Mouse (Mus musculus): ENCODE data around the gene Cpz. TPM values are rescaled to one million over a fixed set of nuclear protein-coding genes. Genes with fewer than 3 reads are reported as not detected.

Cpz gene
- total and polyA plus RNA-seq, 3 experiments: 6.8 to 19.8 (median 9.7) TPM

DNA sequence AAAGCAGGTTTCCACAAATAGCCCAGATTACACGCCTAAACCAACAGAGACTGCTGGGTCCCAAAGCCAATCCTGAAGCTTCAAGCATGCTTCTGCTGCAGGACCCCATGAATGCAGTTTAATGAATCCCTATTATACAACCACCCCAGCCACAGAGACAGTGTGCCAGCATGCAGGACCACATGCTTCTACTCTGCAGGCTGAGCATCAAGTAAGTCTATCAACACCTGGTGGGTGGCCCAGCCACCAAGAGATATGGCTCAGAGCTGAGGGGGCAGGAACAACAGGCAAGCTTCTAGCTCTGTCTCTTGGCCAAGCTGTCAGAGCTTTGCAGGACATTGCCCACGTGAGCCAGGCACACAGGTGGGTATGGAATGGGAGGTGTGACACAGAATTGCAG lies 37.1 kb upstream of the Cpz start:
- Histone ChIP-seq H3K36me3 (replicated peaks) (peaks cover 96% of the 10 kb centered on the region), H3K9me3 (replicated peaks) (no peaks in the 10 kb centered on the region), H3K4me3 (ENCODE audit: low read depth, low read length) (no peak overlapping the region), H3K4me1 (ENCODE audit: insufficient read depth, low read depth, low read length) (peaks cover 66% of the 10 kb centered on the region), H3K27me3 (ENCODE audit: insufficient read depth, low read length) (no peaks in the 10 kb centered on the region)
- TF ChIP-seq GATA1 (IDR thresholded peaks at IDR 0.05; ENCODE audit: borderline replicate concordance, low read length): no peak
- TF ChIP-seq CTCF (IDR thresholded peaks at IDR 0.05; ENCODE audit: low read depth, low read length): no peak
- ATAC-seq (ENCODE audit: extremely low read depth, insufficient number of reproducible peaks, low FRiP score, poor library complexity, severe bottlenecking) (no peak), DNase-seq (ENCODE audit: low spot score) (no peak)

DNA sequence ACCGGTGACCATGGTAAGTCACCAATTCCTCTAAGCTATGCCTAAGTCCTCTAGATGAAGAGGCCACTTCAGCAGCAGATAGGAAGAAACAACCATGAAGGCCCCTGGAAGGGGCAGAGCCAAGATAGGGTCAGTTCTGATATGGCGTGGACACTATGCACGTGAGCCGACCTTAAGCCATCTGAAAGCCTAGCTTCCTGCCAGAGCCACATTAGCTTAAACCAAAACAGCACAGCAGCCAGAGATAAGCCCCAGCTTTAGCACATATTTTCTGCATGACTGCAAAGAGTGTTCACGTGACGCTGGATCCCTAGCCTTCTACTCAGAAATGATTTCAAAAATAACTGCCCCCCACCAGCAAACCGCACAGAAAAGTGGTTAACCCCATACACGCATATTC lies 33.9 kb upstream of the Cpz start:
- TF ChIP-seq GATA2 (IDR thresholded peaks at IDR 0.05; ENCODE audit: borderline replicate concordance, low read depth, low read length) (no peak), TAL1 (conservative IDR thresholded peaks at IDR 0.05; ENCODE audit: low read depth, low read length) (peak; percentile 62)
- peak; percentile 77 for DNase-seq (ENCODE audit: low spot score)
- H3K27me3 ChIP-seq (ENCODE audit: insufficient read depth, low read length): no peaks in the 10 kb centered on the region
- peaks cover 94% of the 10 kb centered on the region for H3K4me1 ChIP-seq (ENCODE audit: insufficient read depth, low read depth, low read length)
- no peaks in the 10 kb centered on the region for H3K9me3 ChIP-seq (replicated peaks)
- peaks cover 95% of the 10 kb centered on the region for H3K36me3 ChIP-seq (replicated peaks)
- peak overlapping the region; percentile 7; the same call in 1 of the 2 replicates for H3K4me3 ChIP-seq (ENCODE audit: low read depth, low read length)
- ATAC-seq (ENCODE audit: extremely low read depth, insufficient number of reproducible peaks, low FRiP score, poor library complexity, severe bottlenecking): peak; percentile 72

DNA sequence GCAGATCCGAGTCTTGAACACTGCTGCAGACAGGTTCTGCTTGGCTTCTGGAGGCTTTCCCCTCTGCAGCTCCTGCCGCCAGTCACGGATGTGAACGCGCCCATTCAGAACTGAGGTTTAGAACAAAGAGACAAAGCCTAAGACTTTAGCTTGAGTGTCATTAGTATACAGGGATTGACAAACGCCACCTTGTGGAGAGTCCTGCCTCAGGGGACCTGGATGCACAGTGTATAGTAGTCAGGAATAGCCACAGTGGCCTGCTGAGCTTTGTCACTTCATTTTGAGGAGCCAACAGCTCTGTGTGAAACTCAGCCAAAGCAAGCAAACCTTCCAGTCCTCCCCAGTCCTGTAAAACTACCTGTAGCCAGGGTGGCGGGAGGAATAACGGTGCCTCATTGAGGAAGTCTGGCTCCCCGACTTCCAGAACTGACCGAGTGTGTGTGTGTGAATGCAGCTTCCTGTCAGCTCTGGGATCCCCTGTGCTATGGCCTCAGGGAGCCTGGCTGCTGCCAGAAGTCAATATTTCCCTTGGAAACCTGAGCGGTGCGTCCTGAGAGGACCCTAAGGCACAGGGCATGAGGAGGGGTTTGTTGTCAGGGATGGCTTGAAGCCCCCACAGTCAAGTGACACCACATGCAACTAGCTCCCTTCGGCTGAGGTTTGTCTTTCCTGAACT lies 32.6 kb upstream of the Cpz start:
- no peak for ATAC-seq (ENCODE audit: extremely low read depth, insufficient number of reproducible peaks, low FRiP score, poor library complexity, severe bottlenecking)
- H3K4me1 ChIP-seq (ENCODE audit: insufficient read depth, low read depth, low read length): peaks cover 98% of the 10 kb centered on the region
- H3K9me3 ChIP-seq (replicated peaks): no peaks in the 10 kb centered on the region
- peak overlapping the region; percentile 5; the same call in 1 of the 2 replicates for H3K4me3 ChIP-seq (ENCODE audit: low read depth, low read length)
- TF ChIP-seq GATA1 (IDR thresholded peaks at IDR 0.05; ENCODE audit: borderline replicate concordance, low read length) (no peak), GATA2 (IDR thresholded peaks at IDR 0.05; ENCODE audit: borderline replicate concordance, low read depth, low read length) (no peak), CTCF (IDR thresholded peaks at IDR 0.05; ENCODE audit: low read depth, low read length) (no peak), POLR2AphosphoS5 (IDR thresholded peaks at IDR 0.05; ENCODE audit: insufficient replicate concordance, low read depth, low read length) (no peak), TAL1 (conservative IDR thresholded peaks at IDR 0.05; ENCODE audit: low read depth, low read length) (no peak)
- peaks cover 95% of the 10 kb centered on the region for H3K36me3 ChIP-seq (replicated peaks)
- no peaks in the 10 kb centered on the region for H3K27me3 ChIP-seq (ENCODE audit: insufficient read depth, low read length)
- no peak for DNase-seq (ENCODE audit: low spot score)

DNA sequence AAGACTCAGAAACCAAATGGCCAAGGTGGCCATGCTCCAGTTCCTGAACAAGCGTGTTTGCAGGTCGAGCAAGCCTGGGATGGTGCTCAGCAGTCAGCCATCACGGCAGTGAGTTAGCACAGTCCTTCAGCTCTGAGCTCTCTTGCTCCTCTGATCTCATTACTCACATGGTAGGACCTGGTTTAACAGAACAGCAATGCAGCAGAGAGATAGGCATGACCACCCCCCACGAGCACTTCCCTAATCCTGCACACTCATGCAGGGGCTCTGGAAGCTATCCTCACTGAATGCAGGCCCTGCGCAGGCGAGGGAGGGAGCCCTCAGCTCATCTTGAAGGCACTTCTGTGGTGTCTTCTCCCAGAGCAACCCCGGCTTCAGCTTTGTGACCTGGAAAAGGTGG lies 30.9 kb upstream of the Cpz start:
- Histone ChIP-seq H3K36me3 (replicated peaks) (peaks cover 94% of the 10 kb centered on the region), H3K4me3 (ENCODE audit: low read depth, low read length) (peak overlapping the region; percentile 54; the same call in 1 of the 2 replicates), H3K4me1 (ENCODE audit: insufficient read depth, low read depth, low read length) (peaks cover 98% of the 10 kb centered on the region), H3K27me3 (ENCODE audit: insufficient read depth, low read length) (no peaks in the 10 kb centered on the region), H3K9me3 (replicated peaks) (no peaks in the 10 kb centered on the region)
- DNase-seq (ENCODE audit: low spot score): peak; percentile 77
- ATAC-seq (ENCODE audit: extremely low read depth, insufficient number of reproducible peaks, low FRiP score, poor library complexity, severe bottlenecking): peak; percentile 65
- TF ChIP-seq POLR2AphosphoS5 (IDR thresholded peaks at IDR 0.05; ENCODE audit: insufficient replicate concordance, low read depth, low read length): no peak
- TF ChIP-seq GATA1 (IDR thresholded peaks at IDR 0.05; ENCODE audit: borderline replicate concordance, low read length): no peak
- no peak for TF ChIP-seq CTCF (IDR thresholded peaks at IDR 0.05; ENCODE audit: low read depth, low read length)
- 0 out of 2 replicates have a peak, but pooled peaks have one; percentile 28 for TF ChIP-seq TAL1 (conservative IDR thresholded peaks at IDR 0.05; ENCODE audit: low read depth, low read length)

DNA sequence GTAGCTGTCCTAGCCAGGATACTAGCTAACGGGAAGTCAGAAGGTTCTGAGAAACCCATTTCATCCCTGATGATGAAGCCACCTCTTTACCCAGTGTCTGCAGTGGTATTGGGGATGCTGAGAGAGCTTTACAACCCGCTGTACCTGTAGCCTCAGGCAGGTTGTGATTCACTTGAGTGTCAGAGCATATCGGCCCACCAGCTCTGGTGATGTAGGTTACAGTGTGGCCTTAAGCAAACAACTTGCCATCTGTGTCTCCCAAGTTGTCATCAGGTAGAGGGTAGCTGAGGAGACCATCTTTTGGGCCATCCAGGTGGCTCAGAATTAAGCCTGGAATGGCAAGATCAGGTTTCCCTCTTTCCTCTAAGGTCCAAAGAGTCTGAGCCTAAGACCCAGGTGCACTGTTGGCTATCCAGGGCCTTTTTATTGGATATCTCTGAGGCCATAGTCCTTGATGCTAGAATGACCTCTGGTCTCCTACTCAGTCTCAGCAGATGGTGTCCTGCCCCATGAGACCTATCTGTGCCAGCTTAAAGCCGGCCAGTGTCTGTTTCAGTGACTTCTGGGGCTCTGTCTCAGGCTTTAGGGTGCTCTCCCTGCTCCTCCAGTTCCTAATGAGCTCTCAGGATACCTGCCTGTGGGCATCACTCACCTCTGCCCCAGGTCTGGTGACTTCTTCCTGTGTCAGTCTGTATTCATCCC lies 27.5 kb upstream of the Cpz start:
- H3K4me1 ChIP-seq (ENCODE audit: insufficient read depth, low read depth, low read length): peaks cover 65% of the 10 kb centered on the region
- H3K27me3 ChIP-seq (ENCODE audit: insufficient read depth, low read length): no peaks in the 10 kb centered on the region
- DNase-seq (ENCODE audit: low spot score) (no peak), ATAC-seq (ENCODE audit: extremely low read depth, insufficient number of reproducible peaks, low FRiP score, poor library complexity, severe bottlenecking) (no peak)
- no peak for TF ChIP-seq GATA1 (IDR thresholded peaks at IDR 0.05; ENCODE audit: borderline replicate concordance, low read length)
- TF ChIP-seq POLR2AphosphoS5 (IDR thresholded peaks at IDR 0.05; ENCODE audit: insufficient replicate concordance, low read depth, low read length): no peak
- TF ChIP-seq TAL1 (conservative IDR thresholded peaks at IDR 0.05; ENCODE audit: low read depth, low read length): no peak
- no peak for TF ChIP-seq CTCF (IDR thresholded peaks at IDR 0.05; ENCODE audit: low read depth, low read length)
- TF ChIP-seq GATA2 (IDR thresholded peaks at IDR 0.05; ENCODE audit: borderline replicate concordance, low read depth, low read length): no peak
- no peak overlapping the region for H3K4me3 ChIP-seq (ENCODE audit: low read depth, low read length)
- H3K9me3 ChIP-seq (replicated peaks): no peaks in the 10 kb centered on the region
- peaks cover 67% of the 10 kb centered on the region for H3K36me3 ChIP-seq (replicated peaks)

DNA sequence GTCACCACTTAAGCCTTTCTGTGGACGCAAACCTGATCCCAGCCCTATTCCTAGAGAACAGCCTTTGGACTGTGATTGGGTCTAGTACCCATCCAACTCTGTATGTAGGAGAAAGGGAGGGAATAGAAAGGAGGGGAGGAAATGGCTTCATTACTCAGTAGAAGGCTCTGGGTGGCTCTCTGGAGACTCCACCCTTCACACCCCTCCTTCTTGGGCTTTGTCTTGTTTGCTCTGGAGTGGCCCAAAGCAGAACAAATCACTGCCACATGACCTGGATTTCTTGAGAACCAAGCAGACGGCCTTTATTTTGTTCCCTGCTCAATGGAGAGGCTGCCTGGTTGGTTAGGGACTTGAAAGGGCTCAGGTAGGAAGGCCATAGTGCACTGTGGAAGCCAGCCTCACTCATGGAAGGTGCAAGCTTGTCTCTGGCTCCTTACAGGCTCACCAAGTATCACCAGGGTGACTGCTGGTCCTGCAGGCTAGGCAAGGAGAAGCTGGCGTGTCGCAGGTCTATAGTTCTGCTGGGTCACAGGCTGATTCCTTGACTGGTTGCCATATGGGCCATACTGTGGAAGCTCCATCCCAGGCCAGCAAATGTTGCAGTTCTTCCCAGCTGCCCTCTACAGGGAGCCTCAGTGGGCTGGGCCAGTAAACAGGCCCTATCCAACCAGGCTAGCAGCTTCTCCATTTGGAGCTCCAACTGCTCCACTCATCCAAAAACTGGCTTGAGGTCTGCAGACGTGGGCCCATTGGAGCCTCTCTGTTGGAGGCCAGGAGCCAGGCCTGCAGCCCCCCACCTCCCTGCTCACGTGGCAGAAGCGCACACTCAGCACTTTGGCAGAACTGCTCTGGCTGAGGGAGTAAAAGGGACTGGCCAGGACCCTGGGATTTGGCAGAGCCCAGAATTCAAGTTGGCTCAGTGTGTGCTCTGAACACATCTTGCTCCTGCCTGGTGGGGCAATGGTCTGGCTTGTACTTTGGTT lies 26.6 kb upstream of the Cpz start:
- peaks cover 56% of the 10 kb centered on the region for H3K4me1 ChIP-seq (ENCODE audit: insufficient read depth, low read depth, low read length)
- no peaks in the 10 kb centered on the region for H3K27me3 ChIP-seq (ENCODE audit: insufficient read depth, low read length)
- ATAC-seq (ENCODE audit: extremely low read depth, insufficient number of reproducible peaks, low FRiP score, poor library complexity, severe bottlenecking) (no peak), DNase-seq (ENCODE audit: low spot score) (no peak)
- peaks cover 58% of the 10 kb centered on the region for H3K36me3 ChIP-seq (replicated peaks)
- H3K4me3 ChIP-seq (ENCODE audit: low read depth, low read length): no peak overlapping the region
- no peaks in the 10 kb centered on the region for H3K9me3 ChIP-seq (replicated peaks)
- TF ChIP-seq POLR2AphosphoS5 (IDR thresholded peaks at IDR 0.05; ENCODE audit: insufficient replicate concordance, low read depth, low read length) (peak; percentile 9; the same call in 1 of the 2 replicates), CTCF (IDR thresholded peaks at IDR 0.05; ENCODE audit: low read depth, low read length) (no peak)

Measured in G1E (cell line).